In genomic region chr17:68288094-68288493, GRCm38 (mm10) we compare ENCODE assay signal across 16 mouse cellular contexts. TPM values are rescaled to one million over a fixed set of nuclear protein-coding genes. Genes with fewer than 3 reads are reported as not detected.
"Had no signal": no experiment of that assay in that cellular context is flagged by ENCODE, and none has a peak within 500 bp of the region (broad histone marks: within the 10 kb centered on the region; RNA-seq: fewer than 3 reads in every experiment).

No protein-coding gene starts in this region.

- H3K27ac ChIP-seq: left cerebral cortex, adult 2 months; limb, embryonic 10.5 days; midbrain, embryonic 10.5 days; neural tube, embryonic 12.5 days; stomach, embryonic 15.5 days had no signal

- H3K9ac ChIP-seq: lung, embryonic 14.5 days; neural tube, embryonic 12.5 days; stomach, embryonic 15.5 days had no signal

- H3K27me3 ChIP-seq: neural tube, embryonic 12.5 days; stomach, embryonic 15.5 days had no signal

- H3K4me3 ChIP-seq: left cerebral cortex, adult 2 months; limb, embryonic 10.5 days; midbrain, embryonic 10.5 days; myocyte; neural tube, embryonic 12.5 days; stomach, embryonic 15.5 days had no signal

- DNase-seq: lung, embryonic 14.5 days; lung, postnatal 4 days; midbrain, embryonic 14.5 days; retina, postnatal 1 day; right cerebral cortex, postnatal 14 days; thymus, adult 2 months; thymus, postnatal 25 days had no signal

- H3K4me2 ChIP-seq: lung, embryonic 14.5 days; neural tube, embryonic 12.5 days; stomach, embryonic 15.5 days had no signal

- H3K4me1 ChIP-seq: neural tube, embryonic 12.5 days; stomach, embryonic 15.5 days had no signal

- H3K9me3 ChIP-seq: limb, embryonic 10.5 days; midbrain, embryonic 10.5 days; neural tube, embryonic 12.5 days; stomach, embryonic 15.5 days had no signal

- H3K36me3 ChIP-seq: limb, embryonic 10.5 days; midbrain, embryonic 10.5 days; neural tube, embryonic 12.5 days; stomach, embryonic 15.5 days had no signal

RNA-seq across cellular contexts. Expression of gene L3mbtl4, which starts 14.5 kb away (rescaled TPM):
- total RNA-seq: megakaryocyte, adult 5-6 weeks; neutrophil, adult 5-6 weeks had no signal
- polyA plus RNA-seq: limb, embryonic 10.5 days; myocyte; spleen, adult 2 months; thymus, adult 2 months had no signal
